Mouse (Mus musculus) stomach, embryonic 16.5 days (tissue): ENCODE measurements around the gene Zp1. TPM values are rescaled to one million over a fixed set of nuclear protein-coding genes. Genes with fewer than 3 reads are reported as not detected.
A peak's percentile ranks its signal among the peaks of the same experiment; 100 is the strongest.

ENCODE experiments used
- ATAC-seq: fragments of 200-750 bp; cut with Nextera tagmentation; 2 replicates; pipeline ENCODE4 v1.8.0; 2017; ENCODE audit warnings: moderate number of reproducible peaks, moderate TSS enrichment; ENCODE audit not compliant: insufficient read depth, low FRiP score
- H3K27ac ChIP-seq: fragments of 300-500 bp; sonication (generic); 2 replicates; pipeline ENCODE4 v1.5.1; 2014; ENCODE audit warnings: low read length
- H3K27me3 ChIP-seq: fragments of 300-500 bp; sonication (generic); 2 replicates; pipeline ENCODE4 v1.6.1; 2014; ENCODE audit warnings: low read length, control low read depth, mixed read lengths; ENCODE audit not compliant: control insufficient read depth, insufficient read depth
- H3K36me3 ChIP-seq: fragments of 300-500 bp; sonication (generic); 2 replicates; pipeline ENCODE4 v1.6.1; 2014; ENCODE audit warnings: low read length; ENCODE audit not compliant: control insufficient read depth, insufficient read depth
- H3K4me1 ChIP-seq: fragments of 300-500 bp; sonication (generic); 2 replicates; pipeline ENCODE4 v1.6.1; 2014; ENCODE audit warnings: low read length, control low read depth, mixed read lengths; ENCODE audit not compliant: control insufficient read depth, insufficient read depth
- H3K4me2 ChIP-seq: fragments of 300-500 bp; sonication (generic); 2 replicates; pipeline ENCODE4 v1.6.1; 2014; ENCODE audit warnings: low read depth, low read length, mixed read lengths
- H3K4me3 ChIP-seq: fragments of 300-500 bp; sonication (generic); replicated peaks from 2 replicates; pipeline ENCODE4 v1.5.1; 2014; ENCODE audit warnings: mild to moderate bottlenecking, low read length
- H3K9ac ChIP-seq: fragments of 300-500 bp; sonication (generic); 2 replicates; pipeline ENCODE4 v1.6.1; 2014; ENCODE audit warnings: low read length
- H3K9me3 ChIP-seq: fragments of 300-500 bp; sonication (generic); replicated peaks from 2 replicates; pipeline ENCODE4 v1.6.1; 2016; ENCODE audit warnings: low read length, control low read depth; ENCODE audit not compliant: control insufficient read depth
- WGBS: fragments of 180-500 bp; shearing (Covaris S2); extraction: QIAGEN DNeasy Blood & Tissue Kit; methylation state at CpG from one replicate; pipeline ENCODE4 v1.1.7; 2014; 5-methylcytosine and 5-hydroxymethylcytosine counted together
- polyA plus RNA-seq: library from polyadenylated mRNA; unstranded; fragments of >200 nt; fragmentation: Nextera tagmentation; extraction: Ambion mirVana; gene quantifications from 2 replicates; pipeline ENCODE4 v1.2.1, GENCODE M21; 2015

Gene Zp1
- polyA plus RNA-seq, 1 experiment from 2014 or later: not detected

DNA sequence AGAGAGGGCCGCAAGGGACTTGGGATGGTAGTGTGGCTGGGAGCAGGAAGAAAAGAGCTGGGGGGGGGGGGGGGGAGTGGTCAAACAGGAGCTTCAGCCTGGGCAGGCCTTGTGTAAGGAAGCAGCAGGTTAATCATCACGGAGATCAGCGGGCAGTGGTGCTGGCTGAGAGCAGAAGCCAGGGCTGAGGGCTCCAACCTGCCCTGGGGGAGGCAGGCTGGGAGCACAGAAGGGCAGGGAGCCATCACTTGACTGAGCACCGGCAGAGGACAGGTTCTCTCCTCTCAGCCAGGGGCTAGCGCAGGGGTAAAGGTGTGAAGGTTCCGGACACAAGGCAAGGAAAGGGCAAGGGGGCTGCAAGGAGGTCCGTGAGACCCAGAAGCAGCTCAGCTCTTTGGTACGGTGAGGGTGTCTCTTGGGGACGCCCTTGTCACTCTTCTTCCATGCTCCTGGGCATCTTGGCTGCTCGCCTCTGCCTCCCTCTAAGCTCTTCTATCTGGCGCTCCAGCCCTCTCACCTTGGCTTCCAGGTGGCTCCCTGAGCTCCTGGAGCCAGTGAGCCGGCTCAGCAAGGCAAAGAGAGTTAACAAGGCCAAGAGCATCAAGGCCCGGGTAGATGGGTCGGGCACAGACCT, 49.0 kb downstream of the Zp1 start:
- no peaks in the 10 kb centered on the region for H3K27me3 ChIP-seq
- no peak overlapping the region for H3K4me2 ChIP-seq
- no peak overlapping the region for H3K9ac ChIP-seq
- H3K36me3 ChIP-seq: peaks cover 33% of the 10 kb centered on the region
- no peak for ATAC-seq
- H3K9me3 ChIP-seq: no peaks in the 10 kb centered on the region
- H3K4me1 ChIP-seq: peaks cover 18% of the 10 kb centered on the region
- peak overlapping the region; percentile 92; the same call in 1 of the 2 replicates for H3K27ac ChIP-seq
- 73% methylated on average over 14 of the region's 14 CpGs for WGBS
- no peak overlapping the region for H3K4me3 ChIP-seq

DNA sequence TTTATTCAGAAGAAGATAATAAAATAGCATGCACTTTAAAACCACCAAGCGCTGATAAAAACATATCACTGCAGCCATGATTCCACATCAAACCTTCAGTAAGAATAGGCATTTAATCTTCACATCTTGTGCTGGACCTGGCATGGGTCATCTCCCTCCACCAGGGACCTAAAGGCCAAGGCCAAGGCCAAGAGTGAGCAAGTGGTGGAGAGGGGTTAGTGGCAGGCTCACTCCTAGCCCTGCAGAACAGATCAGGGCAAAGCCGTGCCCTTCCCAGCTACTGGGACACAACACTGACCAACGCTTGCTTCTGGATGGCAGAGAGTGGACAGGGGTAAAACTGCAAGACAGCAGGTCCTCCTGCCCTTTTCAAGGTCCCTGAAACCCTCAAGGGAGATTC, 49.8 kb downstream of the Zp1 start:
- peak overlapping the region; percentile 92; the same call in 1 of the 2 replicates for H3K27ac ChIP-seq
- no peaks in the 10 kb centered on the region for H3K9me3 ChIP-seq
- WGBS: 87% methylated on average over 3 of the region's 3 CpGs

DNA sequence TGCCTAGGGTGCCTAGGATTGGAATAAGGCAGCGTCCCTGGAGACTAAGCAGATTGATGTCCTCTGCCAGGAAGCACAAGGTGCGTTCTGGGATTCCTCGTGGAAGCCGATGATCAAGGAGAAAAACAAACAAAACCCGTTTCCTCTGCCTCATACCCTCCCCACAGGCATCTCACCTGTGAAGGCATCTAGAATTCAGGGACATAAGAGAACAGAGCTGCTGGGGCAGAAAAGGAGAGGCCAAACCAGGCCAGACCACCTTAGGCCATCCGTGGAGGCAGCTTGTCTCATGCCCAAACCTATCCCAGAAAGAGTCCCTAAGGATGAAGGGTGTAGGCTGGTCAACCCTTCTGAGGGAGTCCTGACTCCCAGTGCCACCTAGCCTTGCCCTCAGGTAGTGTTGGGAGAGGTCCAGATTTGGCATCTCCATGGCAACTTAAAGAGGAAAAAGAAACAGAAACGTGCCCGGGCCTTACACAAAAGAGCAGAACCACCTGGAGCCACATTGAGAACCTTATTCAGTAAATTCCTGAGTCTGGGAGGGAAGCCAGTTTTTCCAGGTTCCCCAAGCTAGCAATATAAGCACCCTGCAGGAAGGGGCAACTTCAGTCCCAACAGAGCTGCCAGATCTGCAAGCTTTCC, 50.4 kb downstream of the Zp1 start, which contains the start of gene Tmem132a:
Gene Tmem132a (minus strand): TSS at position 55 of the 642 bp plus-strand sequence.
- Histone ChIP-seq H3K36me3 (peaks cover 40% of the 10 kb centered on the region), H3K9me3 (no peaks in the 10 kb centered on the region), H3K27ac (peak within 1 kb of the TSS; percentile 92), H3K27me3 (no peaks in the 10 kb centered on the region), H3K4me3 (peak within 1 kb of the TSS; percentile 89), H3K4me1 (peaks cover 18% of the 10 kb centered on the region), H3K4me2 (peak within 1 kb of the TSS; percentile 91), H3K9ac (peak within 1 kb of the TSS; percentile 94)
- ATAC-seq: no peak
- WGBS: 4% methylated on average over 8 of the region's 8 CpGs

More for the DNA sequence above, 49.8 kb downstream of the Zp1 start:
- H3K27me3 ChIP-seq: no peaks in the 10 kb centered on the region
- H3K4me1 ChIP-seq: peaks cover 18% of the 10 kb centered on the region
- H3K4me3 ChIP-seq: no peak overlapping the region
- no peak for ATAC-seq
- H3K9ac ChIP-seq: 0 out of 2 replicates have a peak overlapping the region, but pooled peaks have one; percentile 13
- H3K4me2 ChIP-seq: no peak overlapping the region
- H3K36me3 ChIP-seq: peaks cover 37% of the 10 kb centered on the region

DNA sequence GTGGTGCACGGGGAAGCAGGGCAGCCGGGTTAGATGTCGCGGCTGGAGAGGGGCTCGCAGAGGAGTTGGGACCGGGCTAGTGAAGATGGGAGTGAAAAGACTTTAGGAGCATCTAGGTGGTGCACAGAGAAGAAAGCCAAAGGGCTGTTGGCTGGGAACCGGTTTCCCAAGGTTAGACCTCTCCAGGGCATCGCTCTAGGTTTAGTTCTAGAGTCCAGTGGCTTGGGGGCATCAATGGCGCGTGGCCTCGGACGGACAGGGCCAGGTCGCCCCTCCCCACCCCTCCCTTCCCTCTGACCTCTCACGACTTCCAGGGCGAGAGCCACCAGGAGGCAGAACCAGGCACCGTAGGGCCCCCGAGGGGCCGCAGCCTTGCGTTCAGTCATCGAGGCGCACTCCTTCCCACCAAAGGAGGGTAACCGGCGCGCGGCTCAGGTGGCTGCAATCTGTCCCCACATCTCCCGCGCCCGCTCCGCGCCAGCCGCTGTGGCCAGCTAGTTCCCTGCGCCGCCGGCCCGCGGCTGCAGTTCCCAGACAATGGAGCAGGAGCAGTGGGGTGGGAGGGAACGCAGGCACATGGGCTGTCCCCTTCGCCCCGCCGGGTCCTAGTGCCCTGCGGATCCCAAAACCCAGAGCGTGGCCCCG, 51.1 kb downstream of the Zp1 start:
- under 1% methylated on average over 43 of the region's 43 CpGs for WGBS
- Histone ChIP-seq H3K9ac (peak overlapping the region; percentile 94), H3K36me3 (peaks cover 40% of the 10 kb centered on the region), H3K27ac (peak overlapping the region; percentile 92), H3K4me2 (peak overlapping the region; percentile 91), H3K27me3 (no peaks in the 10 kb centered on the region), H3K9me3 (no peaks in the 10 kb centered on the region), H3K4me1 (peaks cover 18% of the 10 kb centered on the region), H3K4me3 (peak overlapping the region; percentile 89)
- peak; percentile 90 for ATAC-seq

DNA sequence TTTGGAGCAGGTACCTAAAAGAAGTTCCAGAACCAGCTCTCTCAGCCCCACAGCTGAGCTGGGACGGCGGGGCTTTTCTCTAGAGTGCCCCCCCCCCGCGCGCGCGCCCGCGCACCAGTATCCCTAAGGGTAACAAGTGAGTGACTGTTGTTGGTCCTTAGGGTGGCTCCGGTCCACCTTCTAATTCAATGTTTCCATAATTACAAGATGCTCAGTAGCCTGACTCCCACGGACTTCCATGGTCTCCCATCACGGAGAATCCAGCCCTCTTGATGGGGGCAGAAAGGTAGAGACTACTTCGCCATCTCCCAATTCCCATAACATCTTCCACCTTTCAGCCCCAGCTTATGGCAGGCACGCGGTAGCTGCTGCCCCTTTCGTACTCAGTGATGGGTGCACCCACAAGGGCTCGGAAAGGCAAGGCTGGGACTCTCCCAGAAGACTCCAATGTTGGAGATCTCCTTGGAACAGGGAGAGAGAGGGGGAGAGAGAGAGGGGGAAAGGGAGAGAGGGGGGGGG, 51.8 kb downstream of the Zp1 start:
- H3K27ac ChIP-seq: peak overlapping the region; percentile 92; the same call in 1 of the 2 replicates
- peak overlapping the region; percentile 89 for H3K4me3 ChIP-seq
- no peaks in the 10 kb centered on the region for H3K9me3 ChIP-seq
- ATAC-seq: peak; percentile 2; the same call in 1 of the 2 replicates
- H3K9ac ChIP-seq: peak overlapping the region; percentile 94
- H3K4me1 ChIP-seq: peaks cover 18% of the 10 kb centered on the region
- H3K36me3 ChIP-seq: peaks cover 36% of the 10 kb centered on the region
- peak overlapping the region; percentile 91 for H3K4me2 ChIP-seq
- no peaks in the 10 kb centered on the region for H3K27me3 ChIP-seq
- WGBS: under 1% methylated on average over 17 of the region's 17 CpGs

DNA sequence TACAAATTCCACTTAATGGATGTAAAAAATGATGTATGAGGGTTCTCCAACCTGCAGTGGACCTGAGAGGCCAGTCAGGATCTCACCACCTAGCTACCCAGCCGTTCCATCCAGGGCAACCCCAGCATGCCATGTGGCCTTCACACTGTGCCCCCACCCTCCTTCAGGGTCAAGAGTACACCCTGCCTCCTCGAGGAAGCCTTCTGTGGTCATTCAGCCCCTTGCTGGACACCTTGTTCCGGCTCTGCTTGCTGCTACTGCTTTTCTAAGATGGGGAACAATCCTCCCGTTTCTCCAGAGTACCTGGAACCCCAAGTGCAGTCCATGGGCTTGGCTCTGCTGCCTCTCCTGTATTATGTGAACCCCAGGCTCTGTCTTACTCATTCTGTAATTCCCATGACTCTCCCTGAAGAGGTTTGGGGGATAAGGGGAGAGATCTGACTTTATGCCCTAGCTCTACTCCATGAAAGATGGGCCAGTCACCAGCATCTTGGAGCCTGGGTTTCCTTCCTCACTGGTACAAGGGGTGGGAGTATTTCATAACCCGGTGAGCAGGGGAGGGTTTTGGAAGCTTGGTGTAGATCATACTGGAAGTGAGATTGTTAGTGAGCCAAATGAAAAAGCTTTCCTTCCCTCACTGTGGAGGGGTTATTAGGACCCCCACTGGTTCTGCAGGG, 52.3 kb downstream of the Zp1 start:
- peak overlapping the region; percentile 91 for H3K4me2 ChIP-seq
- H3K27me3 ChIP-seq: no peaks in the 10 kb centered on the region
- H3K36me3 ChIP-seq: peaks cover 30% of the 10 kb centered on the region
- no peak for ATAC-seq
- WGBS: 27% methylated on average over 5 of the region's 5 CpGs
- no peaks in the 10 kb centered on the region for H3K9me3 ChIP-seq
- H3K4me1 ChIP-seq: peaks cover 18% of the 10 kb centered on the region
- peak overlapping the region; percentile 89 for H3K4me3 ChIP-seq
- H3K27ac ChIP-seq: 0 out of 2 replicates have a peak overlapping the region, but pooled peaks have one; percentile 92
- H3K9ac ChIP-seq: peak overlapping the region; percentile 94

DNA sequence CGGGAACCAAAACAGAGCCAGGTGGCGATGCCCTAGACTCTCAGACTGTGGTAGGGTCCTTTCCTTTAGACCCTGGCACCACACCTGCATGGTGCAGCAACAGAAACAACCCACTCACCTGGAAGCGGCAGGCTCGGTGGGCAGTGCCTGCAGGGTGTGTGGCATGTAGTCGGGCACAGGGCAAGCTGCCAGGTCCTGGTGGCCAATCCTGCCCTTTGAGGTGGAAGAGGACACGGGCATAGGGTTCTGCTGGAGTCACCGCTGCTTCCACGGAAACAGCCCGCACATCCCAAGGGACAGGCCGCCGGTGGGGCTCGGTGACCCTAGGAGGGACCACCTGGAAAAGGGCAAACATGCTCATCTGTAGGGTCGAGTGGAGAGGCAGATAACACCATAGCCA, 54.1 kb downstream of the Zp1 start:
- H3K27me3 ChIP-seq: no peaks in the 10 kb centered on the region
- H3K9ac ChIP-seq: no peak overlapping the region
- H3K4me3 ChIP-seq: no peak overlapping the region
- H3K4me2 ChIP-seq: no peak overlapping the region
- ATAC-seq: no peak
- no peaks in the 10 kb centered on the region for H3K9me3 ChIP-seq
- 89% methylated on average over 13 of the region's 13 CpGs for WGBS
- H3K36me3 ChIP-seq: peaks cover 17% of the 10 kb centered on the region
- H3K4me1 ChIP-seq: peaks cover 18% of the 10 kb centered on the region
- H3K27ac ChIP-seq: no peak overlapping the region
